Mouse (Mus musculus): Measurements from ENCODE around the gene Gm13287. TPM values are rescaled to one million over a fixed set of nuclear protein-coding genes. Genes with fewer than 3 reads are reported as not detected.

Gm13287 gene
- total RNA-seq, 1 experiment from 2014 or later: not detected

DNA sequence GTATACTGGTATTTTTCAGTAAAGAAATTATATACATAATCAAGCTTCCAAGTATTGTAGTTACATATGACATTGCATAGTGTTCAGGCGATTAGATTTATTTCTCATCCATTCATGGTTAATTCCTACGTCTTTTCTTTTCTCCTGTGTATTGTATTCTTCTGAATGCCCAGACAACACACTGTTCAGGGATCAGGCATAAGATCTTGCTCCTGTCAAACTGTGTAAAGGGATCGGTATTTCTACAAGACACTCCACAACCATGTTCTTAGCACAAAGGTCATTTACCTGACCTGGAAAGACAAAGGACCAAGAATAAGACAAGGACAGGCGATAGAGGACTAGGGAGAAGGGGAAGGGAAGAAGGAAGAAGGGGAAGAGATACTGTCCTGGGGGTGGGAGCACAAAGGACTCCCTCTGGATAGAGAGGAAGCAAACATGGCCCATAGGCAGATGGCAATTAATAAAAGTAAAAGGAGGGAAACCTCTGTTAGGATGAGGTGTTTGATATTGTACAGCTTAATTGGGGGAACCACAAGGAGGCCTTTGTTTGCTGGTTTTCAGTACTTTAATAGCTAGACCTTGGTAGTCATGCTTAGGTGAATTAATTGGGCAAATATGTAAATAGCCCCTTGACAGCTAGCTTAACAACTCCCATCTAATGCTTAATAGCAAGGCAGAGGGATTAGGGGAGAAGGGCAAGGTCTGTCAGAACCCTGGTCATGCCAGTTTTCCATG lies 48.1 kb downstream of the Gm13287 start:
- ATAC-seq (replicated peaks in 1 of 2; ENCODE audit: insufficient read depth in 1 of 2, low FRiP score in 2 of 2, low TSS enrichment in 1 of 2, low read depth in 1 of 2, poor library complexity in 2 of 2, severe bottlenecking in 2 of 2): no peak

Other genes starting within 250 kb of the Gm13287 start
- gene Ifna15, start 245.0 kb upstream of the Gm13287 start, total RNA-seq (2017): not detected in 2 replicates
- not detected in 2 replicates for gene Ifna14, start 231.5 kb upstream of the Gm13287 start, total RNA-seq (2017)
- not detected in 2 replicates for gene Ifna9, start 210.9 kb upstream of the Gm13287 start, total RNA-seq (2017)
- gene Ifna12, start 199.9 kb upstream of the Gm13287 start, total RNA-seq (2017): not detected in 2 replicates
- gene C87499, start 168.8 kb upstream of the Gm13287 start, total RNA-seq (2017): not detected in 2 replicates
- gene Ifna13, start 158.8 kb upstream of the Gm13287 start, total RNA-seq (2017): not detected in 2 replicates
- not detected in 2 replicates for gene Ifna16, start 126.3 kb upstream of the Gm13287 start, total RNA-seq (2017)
- not detected in 2 replicates for gene Ifna2, start 119.3 kb upstream of the Gm13287 start, total RNA-seq (2017)
- not detected in 2 replicates for gene Ifnab, start 111.9 kb upstream of the Gm13287 start, total RNA-seq (2017)
- gene Gm26566, start 81.4 kb upstream of the Gm13287 start, total RNA-seq (2017): 2.2 TPM in 1 of 2 replicates, not detected in the other
- gene Klhl9, start 80.8 kb upstream of the Gm13287 start, total RNA-seq (2017): 101 and 115 TPM in 2 replicates
- gene Gm13271, start 48.4 kb upstream of the Gm13287 start, total RNA-seq (2017): not detected in 2 replicates
- not detected in 2 replicates for gene Gm13283, start 43.1 kb upstream of the Gm13287 start, total RNA-seq (2017)
- gene Gm13290, start 29.4 kb upstream of the Gm13287 start, total RNA-seq (2017): not detected in 2 replicates
- gene Gm13289, start 26.3 kb upstream of the Gm13287 start, total RNA-seq (2017): not detected in 2 replicates
- not detected in 2 replicates for gene Gm13272, start 23.4 kb upstream of the Gm13287 start, total RNA-seq (2017)
- 0.55 TPM in 1 of 2 replicates, not detected in the other for gene Ifnz, start 21.1 kb upstream of the Gm13287 start, total RNA-seq (2017)
- not detected in 2 replicates for gene Gm13276, start 17.5 kb upstream of the Gm13287 start, total RNA-seq (2017)
- gene Gm13277, start 14.6 kb upstream of the Gm13287 start, total RNA-seq (2017): not detected in 2 replicates
- gene Gm13278, start 11.7 kb upstream of the Gm13287 start, total RNA-seq (2017): not detected in 2 replicates
- not detected in 2 replicates for gene Gm13275, start 8.8 kb upstream of the Gm13287 start, total RNA-seq (2017)
- gene Gm13279, start 5.9 kb upstream of the Gm13287 start, total RNA-seq (2017): not detected in 2 replicates
- gene Gm13285, start 3.6 kb upstream of the Gm13287 start, total RNA-seq (2017): 0.89 TPM in 1 of 2 replicates, not detected in the other
- gene Gm13288, start 2.3 kb downstream of the Gm13287 start, total RNA-seq (2017): not detected in 2 replicates
- not detected in 2 replicates for gene Ifna7, start 13.0 kb downstream of the Gm13287 start, total RNA-seq (2017)
- not detected in 2 replicates for gene Ifna11, start 16.7 kb downstream of the Gm13287 start, total RNA-seq (2017)
- not detected in 2 replicates for gene Ifna6, start 24.2 kb downstream of the Gm13287 start, total RNA-seq (2017)
- gene Ifna5, start 32.3 kb downstream of the Gm13287 start, total RNA-seq (2017): not detected in 2 replicates
- gene Ifna4, start 38.6 kb downstream of the Gm13287 start, total RNA-seq (2017): not detected in 2 replicates
- gene Ifna1, start 46.8 kb downstream of the Gm13287 start, total RNA-seq (2017): not detected in 2 replicates
- not detected in 2 replicates for gene Ifne, start 76.9 kb downstream of the Gm13287 start, total RNA-seq (2017)

Data from hematopoietic stem cell, adult 5-6 weeks (primary cell).